Mouse (Mus musculus) liver, embryonic 11.5 days (tissue): Measurements from ENCODE around the gene Snx10. TPM values are rescaled to one million over a fixed set of nuclear protein-coding genes. Genes with fewer than 3 reads are reported as not detected.

Source experiments
- microRNA-seq: library from miRNA; unstranded; fragments of <30 nt; microRNA quantifications from one replicate; pipeline ENCODE4, GENCODE M21; 2017; ENCODE audit warnings: borderline number of aligned reads
- polyA plus RNA-seq: library from polyadenylated mRNA; unstranded; fragments of >200 nt; fragmentation: Nextera tagmentation; extraction: Ambion mirVana; gene quantifications from 2 replicates; pipeline ENCODE4 v1.2.1, GENCODE M21; 2014

The Snx10 gene
- polyA plus RNA-seq, 1 experiment from 2014 or later: 8.5 TPM

Small RNAs within 50 kb of the gene (microRNA-seq; reads per million reads assigned to microRNA genes)
- gene Gm22914: not detected

Other genes starting within 250 kb of the Snx10 start
- gene Nfe2l3, start 91.2 kb upstream of the Snx10 start, polyA plus RNA-seq: 0.36 and 0.99 TPM in 2 replicates
- 1,403 and 1,404 TPM in 2 replicates for gene Hnrnpa2b1, start 54.0 kb upstream of the Snx10 start, polyA plus RNA-seq
- 468 and 477 TPM in 2 replicates for gene Cbx3, start 53.5 kb upstream of the Snx10 start, polyA plus RNA-seq